Mouse (Mus musculus) spleen, adult 18-20 months (tissue): ENCODE data around the gene Gm21477.
"Not testable (repeated sequence)": the region's sequence is repeated elsewhere in the genome, so short reads cannot be mapped to it uniquely, and the experiment has no call there.

Experiments
- DNase-seq, 2 experiments: peaks; one replicate each; pipeline ENCODE4 v3.0.0; 2022; ENCODE audit warnings: mixed read lengths in 2 of 2

Gene Gm21477

DNA sequence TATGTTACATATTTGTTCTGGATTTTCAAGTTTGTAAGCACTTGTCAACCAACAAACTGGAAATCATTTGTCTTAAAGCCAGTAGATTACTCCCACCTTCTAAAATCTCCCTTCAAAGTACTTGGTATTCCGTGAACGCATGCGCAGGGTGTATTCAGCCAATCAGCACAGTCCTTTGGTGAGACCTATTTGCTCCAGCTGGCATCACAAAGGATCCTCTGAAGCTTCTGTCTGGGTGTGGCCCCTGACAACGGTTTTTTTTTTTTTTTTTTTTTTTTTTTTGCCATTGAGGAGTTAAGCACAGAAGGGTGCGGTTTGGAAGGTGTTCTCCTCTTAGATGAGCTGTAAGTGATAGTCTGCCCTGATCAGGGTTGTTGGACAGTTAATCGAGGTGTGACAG is at the start of gene Gm21477:
TSS of gene Gm21477 (plus strand) at position 301 of the 400 bp plus-strand sequence.
- DNase-seq: not testable (repeated sequence)
